Mouse (Mus musculus): Measurements from ENCODE around the gene Ophn1.

GRCm38 (mm10) chrX:98850869-98851268 lies 40.0 kb downstream of the Ophn1 start:
- no peak for TF ChIP-seq POLR2A (IDR thresholded peaks at IDR 0.05; ENCODE audit: low read depth, low read length)
- no peak for TF ChIP-seq CTCF (conservative IDR thresholded peaks at IDR 0.05; ENCODE audit: insufficient read depth, insufficient read length, low read depth, low read length)
